Mouse (Mus musculus) CH12F3 (cell line): ENCODE results near the gene Alkbh2.

Source experiments
- in situ Hi-C: fragments of 300-500 bp; cut with MboI; formaldehyde crosslinking; loops from 2 replicates; pipeline ENCODE4 v1.14.3; 2020; ENCODE audit warnings: low sequenced_read_pairs

Gene Alkbh2

GRCm38 (mm10) chr5:114101873-114102272, 26.1 kb downstream of the Alkbh2 start:
- in situ Hi-C loops: no loop called here

DNA sequence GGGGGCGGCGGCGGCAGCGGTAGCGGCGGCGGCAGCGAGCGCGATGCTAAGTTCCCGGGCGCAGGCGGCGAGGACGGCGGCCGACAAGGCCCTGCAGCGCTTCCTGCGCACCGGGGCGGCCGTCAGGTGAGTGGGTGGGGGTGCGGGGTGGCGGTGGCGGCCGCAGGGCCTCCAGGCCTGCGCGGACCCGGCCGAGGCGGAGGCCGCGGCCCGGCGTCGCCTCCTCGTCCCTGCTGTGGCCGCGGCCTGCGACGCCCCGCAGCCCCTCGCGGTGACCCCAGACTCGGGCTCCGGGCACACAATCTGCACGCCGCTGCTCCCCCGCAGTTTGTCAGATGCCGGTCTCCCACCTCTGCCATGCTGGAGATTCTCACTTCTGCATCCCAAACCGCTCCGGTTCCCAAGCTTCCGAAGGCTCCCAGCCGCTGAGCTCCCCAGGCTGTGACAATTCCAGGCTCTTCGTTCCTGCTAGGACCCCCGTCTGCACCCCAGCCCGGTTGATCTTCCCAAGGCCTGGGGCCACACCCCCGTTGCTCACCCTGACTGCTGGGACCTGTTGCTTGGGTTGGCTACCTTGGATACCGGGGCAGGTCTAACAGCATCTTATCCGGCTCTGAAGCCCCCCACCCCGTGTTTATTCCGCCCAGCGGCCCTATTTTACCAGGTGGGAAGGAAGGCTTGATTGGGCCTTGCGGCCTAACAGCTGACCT, 27.5 kb downstream of the Alkbh2 start:
- in situ Hi-C loops: no loop called here

GRCm38 (mm10) chr5:114099709-114100389, 28.2 kb downstream of the Alkbh2 start:
- in situ Hi-C loops: no loop called here

DNA sequence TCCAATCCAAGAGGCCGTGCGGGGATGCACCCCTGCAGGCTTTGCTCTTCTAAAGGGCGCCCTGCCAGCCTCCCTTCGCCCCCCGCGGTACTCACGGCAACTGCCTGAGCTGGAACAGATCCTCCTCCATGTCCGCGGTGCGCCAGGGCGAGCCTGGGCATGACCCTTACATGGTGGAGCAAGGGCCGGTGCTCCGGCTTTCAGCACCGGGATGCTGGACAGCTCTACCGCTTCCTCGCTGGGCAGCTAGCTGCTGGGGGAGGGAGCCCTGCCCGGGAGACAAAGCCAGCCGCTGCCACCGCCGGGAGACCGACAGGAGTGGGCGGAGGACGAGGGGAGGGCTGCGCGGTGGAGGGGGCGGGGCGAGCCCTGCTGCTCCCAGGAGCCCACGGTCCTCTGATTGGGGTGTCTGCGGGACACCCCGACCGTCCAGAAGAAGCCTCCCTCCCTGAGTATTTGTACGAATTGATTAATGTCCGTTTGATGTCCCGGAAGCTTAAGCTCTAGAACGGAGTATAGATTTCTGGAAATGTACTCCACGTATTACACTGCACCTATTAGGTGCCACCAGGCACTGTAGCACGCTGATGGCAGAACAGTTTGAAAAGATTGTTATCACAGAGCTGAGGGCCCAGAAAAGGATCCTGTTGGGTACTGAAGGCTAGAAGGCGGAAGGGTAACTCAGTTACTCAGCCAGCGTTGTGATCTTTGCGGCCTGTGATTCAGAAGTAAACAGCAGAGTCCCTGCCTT, 36.8 kb downstream of the Alkbh2 start, which contains the start of gene Svop:
Gene Svop, minus strand, starts transcription at position 514 of the 751 bp plus-strand sequence.
- in situ Hi-C loops: no loop called here

DNA sequence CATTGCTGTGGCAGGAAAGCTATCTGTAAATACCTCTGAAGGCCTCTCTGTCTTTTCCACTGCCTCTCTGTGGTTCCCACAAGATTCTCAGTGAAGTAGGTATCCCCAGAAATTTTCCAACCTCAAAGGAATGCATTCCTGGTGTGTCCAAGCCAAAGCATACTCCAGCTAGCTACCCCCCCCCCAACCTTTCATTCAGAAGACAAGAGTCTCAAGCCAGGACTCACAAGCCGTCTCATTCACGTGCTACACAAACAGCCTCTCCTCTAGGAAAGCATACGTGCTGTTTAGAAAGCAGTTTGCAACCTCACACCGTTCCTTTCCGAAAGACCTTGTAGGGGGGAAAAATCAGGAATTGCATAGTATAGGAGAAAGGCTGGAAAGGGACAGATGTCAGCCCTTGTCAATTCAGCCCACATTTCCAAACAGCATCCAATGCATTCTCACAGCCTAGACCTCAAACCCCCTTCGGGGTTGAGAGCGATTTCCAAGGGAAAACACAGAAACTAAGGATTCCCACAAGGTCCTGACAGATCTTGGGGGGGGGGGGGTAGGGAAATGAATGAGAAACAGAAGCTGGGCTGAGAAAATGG, 37.5 kb downstream of the Alkbh2 start:
- in situ Hi-C loops: no loop called here

DNA sequence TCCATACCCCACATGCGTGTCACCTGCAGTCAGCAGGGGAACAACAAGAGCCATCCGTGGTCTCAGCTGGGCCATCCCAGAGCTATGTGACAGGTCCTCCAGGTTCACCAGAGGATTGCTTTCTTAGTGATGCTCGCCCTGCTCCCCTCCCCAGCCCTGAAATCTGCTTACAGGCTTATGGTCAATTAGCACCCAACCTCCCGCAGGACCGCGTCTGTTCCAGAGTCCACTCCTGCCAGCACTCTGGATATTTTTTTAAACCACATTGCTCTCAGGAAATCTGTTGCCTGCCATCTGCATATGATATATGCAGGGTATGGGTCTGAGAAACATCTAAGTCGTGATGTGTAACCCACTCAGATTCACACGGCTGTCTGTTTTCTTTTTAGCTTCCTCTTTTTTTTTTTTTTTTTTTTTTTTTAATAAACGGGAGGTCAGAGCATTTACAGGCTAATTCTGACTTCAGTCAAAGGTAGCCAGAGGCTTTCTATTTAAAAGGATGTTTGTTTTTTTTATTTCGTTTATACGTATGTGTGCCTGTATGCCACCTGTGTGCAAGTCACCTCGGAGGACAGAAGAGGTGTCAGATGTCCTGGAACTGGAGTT, 40.0 kb downstream of the Alkbh2 start:
- in situ Hi-C loops: no loop called here

DNA sequence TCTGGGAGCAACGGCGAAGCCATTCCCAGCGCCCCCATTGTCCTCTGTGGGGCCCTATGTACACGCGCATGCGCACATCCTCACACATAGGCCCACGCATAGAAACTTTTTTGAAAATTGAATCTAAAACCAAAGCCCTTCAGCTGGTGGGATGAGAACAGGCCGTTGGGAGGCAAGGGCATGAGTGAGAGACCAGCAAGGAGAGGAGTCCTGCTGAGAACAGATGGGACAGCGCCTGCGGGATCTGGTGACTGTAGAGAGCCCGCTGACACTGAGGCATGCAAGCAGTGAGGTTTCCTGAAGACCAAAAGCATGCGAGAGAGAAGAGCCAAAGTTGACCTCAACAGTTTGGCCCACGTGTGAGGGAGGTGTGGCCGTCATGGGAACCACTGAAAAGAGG, 42.5 kb downstream of the Alkbh2 start:
- in situ Hi-C loops: no loop called here

DNA sequence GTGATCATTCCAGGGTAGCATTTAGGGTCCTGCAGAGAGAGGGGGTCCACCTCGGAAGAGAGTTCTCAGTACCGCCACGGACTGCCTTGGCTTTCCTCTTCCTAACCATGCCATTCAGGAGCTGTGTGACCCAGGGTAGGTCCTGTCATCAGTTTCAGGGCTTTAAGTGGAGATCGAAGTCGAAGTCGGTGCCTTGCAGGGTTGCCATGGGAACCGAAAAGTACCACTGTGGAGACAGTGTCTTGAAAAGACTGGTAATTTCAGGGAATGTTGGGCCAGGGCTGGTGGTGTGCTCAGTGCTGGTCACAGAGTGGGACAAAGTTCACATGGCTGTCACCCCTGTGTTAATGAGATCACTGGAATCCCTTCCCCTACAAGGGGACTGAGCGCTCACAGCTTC, 51.0 kb downstream of the Alkbh2 start:
- in situ Hi-C loops: no loop called here
